Mouse (Mus musculus) embryonic facial prominence, embryonic 11.5 days (tissue): ENCODE data around the gene Gpd2. TPM values are rescaled to one million over a fixed set of nuclear protein-coding genes. Genes with fewer than 3 reads are reported as not detected.

Source experiments
- ATAC-seq: fragments of 200-750 bp; cut with Nextera tagmentation; replicated peaks from 2 replicates; pipeline ENCODE4 v1.8.0; 2017; ENCODE audit warnings: low read depth; ENCODE audit not compliant: insufficient number of reproducible peaks, low FRiP score, low TSS enrichment
- DNase-seq: peaks from one replicate; pipeline ENCODE4 v3.0.0-alpha.2; 2015; ENCODE audit warnings: low spot score
- H3K27ac ChIP-seq: fragments of 300-500 bp; sonication (generic); replicated peaks from 2 replicates; pipeline ENCODE4 v1.5.1; 2014; ENCODE audit warnings: mild to moderate bottlenecking, low read depth, low read length, control low read depth
- H3K27me3 ChIP-seq: fragments of 300-500 bp; sonication (generic); 2 replicates; pipeline ENCODE4 v1.6.1; 2014; ENCODE audit warnings: mild to moderate bottlenecking, low read length, moderate library complexity, mixed read lengths; ENCODE audit not compliant: control insufficient read depth, insufficient read depth
- H3K36me3 ChIP-seq: fragments of 300-500 bp; sonication (generic); replicated peaks from 2 replicates; pipeline ENCODE4 v1.6.1; 2014; ENCODE audit warnings: low read depth, mild to moderate bottlenecking, low read length, moderate library complexity, mixed read lengths; ENCODE audit not compliant: control insufficient read depth, insufficient read depth
- H3K4me1 ChIP-seq: fragments of 300-500 bp; sonication (generic); 2 replicates; pipeline ENCODE4 v1.6.1; 2014; ENCODE audit warnings: low read length, mixed read lengths; ENCODE audit not compliant: control insufficient read depth, insufficient read depth
- H3K4me2 ChIP-seq: fragments of 300-500 bp; sonication (generic); 2 replicates; pipeline ENCODE4 v1.6.1; 2014; ENCODE audit warnings: low read depth, mild to moderate bottlenecking, control low read depth, low read length, moderate library complexity
- H3K4me3 ChIP-seq: fragments of 300-500 bp; sonication (generic); 2 replicates; pipeline ENCODE4 v1.5.1; 2014; ENCODE audit warnings: low read depth, low read length, control low read depth
- H3K9ac ChIP-seq: fragments of 300-500 bp; sonication (generic); replicated peaks from 2 replicates; pipeline ENCODE4 v1.6.1; 2014; ENCODE audit warnings: mild to moderate bottlenecking, control low read depth, low read length
- H3K9me3 ChIP-seq: fragments of 300-500 bp; sonication (generic); replicated peaks from 2 replicates; pipeline ENCODE4 v1.6.1; 2016; ENCODE audit warnings: mild to moderate bottlenecking, low read length, inconsistent platforms, mixed read lengths; ENCODE audit not compliant: control insufficient read depth
- WGBS: fragments of 180-500 bp; shearing (Covaris S2); extraction: QIAGEN DNeasy Blood & Tissue Kit; methylation state at CpG from one replicate; pipeline ENCODE4 v1.1.7; 2014; 5-methylcytosine and 5-hydroxymethylcytosine counted together
- polyA plus RNA-seq: library from polyadenylated mRNA; unstranded; fragments of >200 nt; fragmentation: Nextera tagmentation; extraction: Ambion mirVana; gene quantifications from 2 replicates; pipeline ENCODE4 v1.2.1, GENCODE M21; 2014

Gene Gpd2
- polyA plus RNA-seq, 1 experiment from 2014 or later = 17.5 TPM

DNA sequence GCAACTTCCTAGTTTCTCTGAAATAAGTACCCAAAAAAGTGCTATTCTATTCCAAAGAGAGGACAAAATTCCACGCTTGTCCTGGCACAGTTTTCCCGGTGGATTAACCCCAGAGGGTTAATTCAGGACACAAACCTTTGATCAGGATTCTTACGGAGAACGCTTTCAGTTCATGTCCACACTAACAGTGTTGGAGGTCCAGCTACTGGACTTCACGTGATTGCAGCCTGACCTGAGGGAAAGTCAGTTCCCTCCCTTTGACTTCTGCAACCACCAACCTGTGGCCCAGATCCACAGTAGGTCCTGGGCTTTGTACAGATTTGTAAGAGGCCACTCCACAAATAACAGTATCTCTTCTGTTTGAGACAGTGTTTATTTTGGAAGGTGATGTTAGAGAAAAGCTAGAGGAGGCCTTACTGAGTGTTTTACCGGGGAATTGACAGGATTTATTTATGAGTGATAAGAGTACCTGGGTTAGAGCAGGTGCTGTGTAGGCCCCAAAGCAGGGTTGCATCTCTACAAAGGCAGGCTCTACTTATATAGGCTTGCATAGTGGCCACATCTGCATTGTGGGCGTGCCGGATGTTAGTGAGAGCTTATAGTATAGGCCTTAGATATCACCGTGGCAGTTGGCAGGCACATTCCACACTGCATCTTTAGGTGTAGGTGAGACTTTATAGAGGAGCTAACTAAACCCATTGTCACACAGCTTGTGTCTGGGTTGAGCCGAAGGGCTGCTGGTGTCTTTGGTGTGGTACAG, 15.3 kb downstream of the Gpd2 start:
- Histone ChIP-seq H3K36me3 (no peaks in the 10 kb centered on the region), H3K27me3 (no peaks in the 10 kb centered on the region), H3K9me3 (no peaks in the 10 kb centered on the region), H3K27ac (no peak overlapping the region), H3K9ac (no peak overlapping the region), H3K4me1 (no peaks in the 10 kb centered on the region), H3K4me3 (no peak overlapping the region), H3K4me2 (no peak overlapping the region)
- ATAC-seq (no peak), DNase-seq (no peak)
- WGBS = 84% methylated on average over 10 of the region's 10 CpGs

- ATAC-seq = no peak
- WGBS = 84% methylated on average over 4 of the region's 4 CpGs
These were observed 16.8 kb downstream of the Gpd2 start for GRCm38 (mm10) chr2:57254267-57254666.

GRCm38 (mm10) chr2:57255153-57255670, 17.8 kb downstream of the Gpd2 start:
- no peaks in the 10 kb centered on the region for H3K4me1 ChIP-seq
- H3K9me3 ChIP-seq = no peaks in the 10 kb centered on the region
- WGBS = 67% methylated on average over 11 of the region's 11 CpGs
- no peak overlapping the region for H3K27ac ChIP-seq
- ATAC-seq (no peak), DNase-seq (no peak)
- no peaks in the 10 kb centered on the region for H3K36me3 ChIP-seq
- H3K4me2 ChIP-seq = no peak overlapping the region
- H3K9ac ChIP-seq = no peak overlapping the region
- H3K4me3 ChIP-seq = no peak overlapping the region
- H3K27me3 ChIP-seq = no peaks in the 10 kb centered on the region

More at GRCm38 (mm10) chr2:57254267-57254666, 16.8 kb downstream of the Gpd2 start:
- no peak overlapping the region for H3K4me2 ChIP-seq
- no peak overlapping the region for H3K27ac ChIP-seq
- H3K4me3 ChIP-seq = no peak overlapping the region
- no peaks in the 10 kb centered on the region for H3K27me3 ChIP-seq
- no peak for DNase-seq
- H3K36me3 ChIP-seq = no peaks in the 10 kb centered on the region
- H3K4me1 ChIP-seq = no peaks in the 10 kb centered on the region
- no peaks in the 10 kb centered on the region for H3K9me3 ChIP-seq
- no peak overlapping the region for H3K9ac ChIP-seq

- Histone ChIP-seq H3K9me3 (no peaks in the 10 kb centered on the region), H3K4me2 (no peak overlapping the region), H3K36me3 (no peaks in the 10 kb centered on the region), H3K9ac (no peak overlapping the region), H3K27me3 (no peaks in the 10 kb centered on the region), H3K27ac (no peak overlapping the region), H3K4me3 (no peak overlapping the region), H3K4me1 (no peaks in the 10 kb centered on the region)
- WGBS = 52% methylated on average over 3 of the region's 3 CpGs
- ATAC-seq (no peak), DNase-seq (no peak)
These were observed 18.4 kb downstream of the Gpd2 start for GRCm38 (mm10) chr2:57255836-57256235.

- Histone ChIP-seq H3K9me3 (no peaks in the 10 kb centered on the region), H3K36me3 (no peaks in the 10 kb centered on the region), H3K9ac (no peak overlapping the region), H3K27ac (no peak overlapping the region), H3K4me1 (no peaks in the 10 kb centered on the region), H3K4me3 (no peak overlapping the region), H3K27me3 (no peaks in the 10 kb centered on the region), H3K4me2 (no peak overlapping the region)
- WGBS = 25% methylated on average over 6 of the region's 6 CpGs
- DNase-seq = no peak
- no peak for ATAC-seq
These were observed 19.0 kb downstream of the Gpd2 start for GRCm38 (mm10) chr2:57256459-57256858.

DNA sequence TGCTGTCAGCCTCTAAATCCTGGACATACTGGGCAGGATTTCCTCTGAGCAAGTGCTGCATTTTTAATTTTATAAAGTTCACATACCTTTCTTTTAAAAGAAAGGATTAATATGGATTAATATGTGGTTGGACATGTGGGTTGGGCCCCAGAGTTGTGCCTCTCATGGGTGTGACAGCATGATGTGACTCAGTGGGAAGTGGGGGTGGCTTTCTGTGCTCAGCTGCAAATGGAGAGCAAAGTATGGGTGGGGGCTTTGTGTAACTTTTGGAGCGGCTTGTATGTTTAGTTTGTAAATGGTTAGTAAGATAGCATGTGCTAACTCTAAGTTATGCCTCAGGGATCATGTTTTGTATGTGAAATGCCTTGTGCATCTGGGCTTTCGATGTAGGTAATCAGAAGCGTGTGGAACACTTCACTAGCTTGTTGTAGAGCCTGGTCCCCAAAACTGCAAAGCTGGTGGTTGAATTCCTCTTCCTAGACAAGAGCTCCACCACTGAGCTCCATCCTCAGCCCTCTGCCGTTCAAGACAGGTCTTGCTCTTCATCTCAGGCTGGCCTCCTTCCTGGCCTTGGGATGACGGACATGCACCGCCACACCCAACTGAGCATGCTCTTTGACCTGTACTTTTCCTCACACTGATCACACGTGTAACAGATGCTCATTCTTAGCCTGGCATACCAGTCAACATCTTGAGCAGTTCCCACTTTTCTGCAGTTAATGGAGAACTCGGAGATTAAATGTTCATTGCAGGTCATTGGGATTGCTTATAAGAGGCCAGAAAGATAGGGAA, 24.0 kb downstream of the Gpd2 start:
- Histone ChIP-seq H3K9ac (no peak overlapping the region), H3K4me3 (no peak overlapping the region), H3K27ac (no peak overlapping the region), H3K4me1 (no peaks in the 10 kb centered on the region), H3K36me3 (no peaks in the 10 kb centered on the region), H3K27me3 (no peaks in the 10 kb centered on the region), H3K4me2 (no peak overlapping the region), H3K9me3 (no peaks in the 10 kb centered on the region)
- DNase-seq = no peak
- 81% methylated on average over 8 of the region's 8 CpGs for WGBS
- no peak for ATAC-seq

GRCm38 (mm10) chr2:57263431-57263830, 26.0 kb downstream of the Gpd2 start:
- WGBS = 86% methylated on average over 1 of the region's 1 CpGs
- Histone ChIP-seq H3K4me1 (no peaks in the 10 kb centered on the region), H3K4me3 (no peak overlapping the region), H3K9ac (no peak overlapping the region), H3K27ac (no peak overlapping the region), H3K27me3 (no peaks in the 10 kb centered on the region), H3K36me3 (no peaks in the 10 kb centered on the region), H3K4me2 (no peak overlapping the region), H3K9me3 (no peaks in the 10 kb centered on the region)
- no peak for DNase-seq
- ATAC-seq = no peak

DNA sequence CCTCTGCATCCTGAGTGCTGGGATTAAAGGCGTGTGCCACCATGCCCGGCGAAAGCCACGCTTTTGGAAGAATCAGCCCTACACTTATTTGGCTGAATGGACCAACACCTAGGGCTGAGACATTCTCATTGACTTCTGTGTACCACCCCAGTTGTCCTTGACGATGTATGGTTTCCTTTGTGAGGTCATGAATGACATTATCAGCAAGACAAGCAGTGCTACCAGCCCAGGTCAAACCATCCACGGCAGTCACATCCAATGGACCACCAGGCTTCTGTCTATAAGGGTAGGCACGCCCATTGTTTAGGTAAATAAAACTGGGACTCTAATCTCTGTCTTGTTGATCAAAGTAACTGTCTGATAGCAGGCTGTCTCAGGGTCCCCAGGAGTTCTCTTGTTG, 27.5 kb downstream of the Gpd2 start:
- H3K4me1 ChIP-seq = no peaks in the 10 kb centered on the region
- no peaks in the 10 kb centered on the region for H3K9me3 ChIP-seq
- ATAC-seq (no peak), DNase-seq (no peak)
- no peak overlapping the region for H3K27ac ChIP-seq
- H3K4me2 ChIP-seq = no peak overlapping the region
- 94% methylated on average over 7 of the region's 7 CpGs for WGBS
- no peak overlapping the region for H3K4me3 ChIP-seq
- H3K9ac ChIP-seq = no peak overlapping the region
- no peaks in the 10 kb centered on the region for H3K36me3 ChIP-seq
- no peaks in the 10 kb centered on the region for H3K27me3 ChIP-seq
